Mouse (Mus musculus): ENCODE measurements around the gene P4hb. TPM values are rescaled to one million over a fixed set of nuclear protein-coding genes. Genes with fewer than 3 reads are reported as not detected.

The P4hb gene
- 100 to 1,000 TPM in 1 of 26 experiments, 10 to 100 TPM in 25; 12.4 to 109 (median 29.4) TPM for total RNA-seq (2018; cell fraction: chromatin; rRNA removed)
- 100 to 1,000 TPM; 202 to 385 (median 291) TPM for total RNA-seq (2018; cell fraction: cytosol; rRNA removed)
- 100 to 1,000 TPM in 25 of 26 experiments, 10 to 100 TPM in 1; 71.0 to 409 (median 244) TPM for total RNA-seq (2018; cell fraction: nucleus; rRNA removed)
- 294 to 442 TPM (median 388 TPM) in 3 replicates for polyA plus RNA-seq (2018)

DNA sequence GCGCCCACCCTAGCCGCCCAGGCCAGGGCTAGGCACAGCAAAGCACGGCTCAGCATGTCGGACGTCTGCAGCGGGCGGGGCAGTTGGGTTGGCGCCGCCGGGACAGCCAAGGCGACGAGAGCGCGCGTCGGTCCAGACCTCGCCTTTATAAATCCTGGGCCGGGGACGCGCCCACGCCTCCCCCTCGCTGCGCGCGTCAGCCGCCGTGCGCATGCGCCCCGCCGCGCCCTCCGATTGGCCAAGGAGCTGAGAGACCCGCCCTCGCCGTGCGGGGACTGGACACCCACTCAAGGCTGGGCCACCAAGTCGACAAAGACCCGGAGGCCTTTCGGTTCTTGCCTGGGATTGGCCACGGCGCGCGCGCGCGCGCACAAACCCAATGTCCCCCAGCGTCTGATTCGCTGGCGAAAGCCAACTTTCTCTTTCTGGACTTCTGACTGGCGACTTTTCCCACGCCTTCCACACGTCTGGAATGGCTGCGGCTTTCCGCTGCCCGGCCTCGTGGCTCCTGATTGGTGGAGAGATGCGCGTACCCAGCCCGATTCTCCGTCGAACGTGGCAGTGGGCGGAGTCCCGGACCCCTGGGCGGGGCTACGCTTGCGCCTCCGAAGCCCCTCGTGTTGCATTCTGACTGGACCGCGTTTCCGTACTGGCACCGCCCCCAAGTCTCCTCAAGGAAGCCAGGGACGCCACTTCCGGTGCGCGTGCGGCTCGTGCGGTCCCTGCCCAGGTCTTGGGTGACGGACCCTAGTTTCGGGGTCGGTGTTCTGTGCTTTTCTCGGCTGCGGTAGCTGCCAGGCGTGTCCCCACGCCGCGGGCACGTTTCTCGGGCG lies at the start of gene P4hb:
Gene P4hb, minus strand, starts transcription at position 502 of the 833 bp plus-strand sequence.
- Histone ChIP-seq H3K4me3 (ENCODE audit: inconsistent target) (peak within 1 kb of the TSS; percentile 85), H3K27ac (peak within 1 kb of the TSS; percentile 91), H3K36me3 (ENCODE audit: inconsistent target) (peaks cover 25% of the 10 kb centered on the region; the same call in 1 of the 2 replicates), H3K79me2 (ENCODE audit: inconsistent target) (peaks cover 65% of the 10 kb centered on the region)
- under 1% methylated on average over 94 of the region's 94 CpGs for WGBS (ENCODE audit: missing documents)

DNA sequence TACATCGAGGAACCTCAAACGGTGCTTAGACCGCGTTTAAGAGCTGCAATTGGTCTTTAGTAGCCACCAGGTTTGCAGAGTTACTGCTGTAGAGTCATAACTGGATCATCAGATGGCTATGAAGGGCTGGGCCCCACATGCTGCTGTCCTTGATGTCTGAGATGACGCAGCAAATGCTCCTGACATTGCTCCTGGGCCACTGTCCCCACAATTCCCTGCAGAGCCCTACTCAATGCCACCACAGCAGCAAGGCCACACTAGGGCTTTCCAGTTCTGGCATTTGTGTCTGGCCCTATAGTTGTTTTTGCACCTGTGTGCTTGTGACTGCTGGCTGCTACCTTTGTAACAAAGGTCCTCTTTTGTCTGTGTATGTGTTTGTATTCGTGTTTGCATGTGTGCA lies 49.8 kb upstream of the P4hb start:
- Histone ChIP-seq H3K36me3 (ENCODE audit: inconsistent target) (peaks cover 57% of the 10 kb centered on the region), H3K79me2 (ENCODE audit: inconsistent target) (peaks cover 67% of the 10 kb centered on the region), H3K4me3 (ENCODE audit: inconsistent target) (no peak overlapping the region), H3K27ac (no peak overlapping the region)
- WGBS (ENCODE audit: missing documents): 93% methylated on average over 6 of the region's 6 CpGs

DNA sequence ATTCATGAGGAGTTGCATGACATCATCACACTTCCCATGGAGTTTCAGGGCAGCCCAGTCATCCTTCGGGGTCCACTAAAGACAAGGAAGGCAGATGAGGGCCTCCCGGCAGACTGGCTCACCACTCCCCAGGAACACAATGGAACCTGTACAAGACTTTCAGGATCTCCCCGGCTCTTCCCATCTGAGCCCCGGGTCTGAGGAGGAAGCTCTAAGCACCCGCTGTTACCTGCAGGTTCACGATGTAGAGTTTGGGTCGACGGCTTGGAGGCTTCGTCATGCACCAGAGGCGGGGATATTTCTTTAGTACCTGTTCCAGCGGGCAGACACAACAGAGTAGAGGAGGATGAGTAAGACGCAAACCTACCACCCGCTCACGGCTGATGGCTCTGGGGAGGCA lies 47.1 kb upstream of the P4hb start:
- peaks cover 57% of the 10 kb centered on the region for H3K36me3 ChIP-seq (ENCODE audit: inconsistent target)
- 94% methylated on average over 14 of the region's 14 CpGs for WGBS (ENCODE audit: missing documents)
- no peak overlapping the region for H3K4me3 ChIP-seq (ENCODE audit: inconsistent target)
- peaks cover 65% of the 10 kb centered on the region for H3K79me2 ChIP-seq (ENCODE audit: inconsistent target)
- H3K27ac ChIP-seq: no peak overlapping the region

- peaks cover 60% of the 10 kb centered on the region for H3K36me3 ChIP-seq (ENCODE audit: inconsistent target)
- peaks cover 70% of the 10 kb centered on the region for H3K79me2 ChIP-seq (ENCODE audit: inconsistent target)
- peak overlapping the region; percentile 59 for H3K27ac ChIP-seq
- no peak overlapping the region for H3K4me3 ChIP-seq (ENCODE audit: inconsistent target)
- WGBS (ENCODE audit: missing documents): 97% methylated on average over 23 of the region's 25 CpGs
Observed at GRCm38 (mm10) chr11:120618619-120619535, 45.8 kb upstream of the P4hb start.

GRCm38 (mm10) chr11:120617519-120618112 lies 44.6 kb upstream of the P4hb start, which contains the start of gene Pcyt2:
Pcyt2 (minus strand) TSS chr11:120617936.
- H3K79me2 ChIP-seq (ENCODE audit: inconsistent target): peaks cover 64% of the 10 kb centered on the region
- peak within 1 kb of the TSS; percentile 84 for H3K27ac ChIP-seq
- WGBS (ENCODE audit: missing documents): under 1% methylated on average over 55 of the region's 56 CpGs
- peak within 1 kb of the TSS; percentile 94 for H3K4me3 ChIP-seq (ENCODE audit: inconsistent target)
- H3K36me3 ChIP-seq (ENCODE audit: inconsistent target): peaks cover 58% of the 10 kb centered on the region

GRCm38 (mm10) chr11:120616617-120617294 lies 43.7 kb upstream of the P4hb start:
- H3K36me3 ChIP-seq (ENCODE audit: inconsistent target): peaks cover 55% of the 10 kb centered on the region
- peak overlapping the region; percentile 94 for H3K4me3 ChIP-seq (ENCODE audit: inconsistent target)
- WGBS (ENCODE audit: missing documents): 49% methylated on average over 4 of the region's 4 CpGs
- H3K27ac ChIP-seq: peak overlapping the region; percentile 84
- H3K79me2 ChIP-seq (ENCODE audit: inconsistent target): peaks cover 55% of the 10 kb centered on the region

- 87% methylated on average over 11 of the region's 11 CpGs for WGBS (ENCODE audit: missing documents)
- Histone ChIP-seq H3K4me3 (ENCODE audit: inconsistent target) (peak overlapping the region; percentile 94; the same call in 1 of the 2 replicates), H3K27ac (no peak overlapping the region), H3K79me2 (ENCODE audit: inconsistent target) (peaks cover 46% of the 10 kb centered on the region), H3K36me3 (ENCODE audit: inconsistent target) (peaks cover 55% of the 10 kb centered on the region)
Observed at GRCm38 (mm10) chr11:120615606-120616203, 42.7 kb upstream of the P4hb start.

GRCm38 (mm10) chr11:120615167-120615566 lies 42.1 kb upstream of the P4hb start:
- WGBS (ENCODE audit: missing documents): 96% methylated on average over 6 of the region's 6 CpGs
- no peak overlapping the region for H3K4me3 ChIP-seq (ENCODE audit: inconsistent target)

GRCm38 (mm10) chr11:120613976-120614375 lies 40.9 kb upstream of the P4hb start:
- Histone ChIP-seq H3K27ac (no peak overlapping the region), H3K79me2 (ENCODE audit: inconsistent target) (peaks cover 43% of the 10 kb centered on the region), H3K36me3 (ENCODE audit: inconsistent target) (peaks cover 49% of the 10 kb centered on the region; the same call in 1 of the 2 replicates), H3K4me3 (ENCODE audit: inconsistent target) (no peak overlapping the region)
- 82% methylated on average over 8 of the region's 8 CpGs for WGBS (ENCODE audit: missing documents)

More at GRCm38 (mm10) chr11:120615167-120615566, 42.1 kb upstream of the P4hb start:
- H3K27ac ChIP-seq: no peak overlapping the region
- H3K36me3 ChIP-seq (ENCODE audit: inconsistent target): peaks cover 55% of the 10 kb centered on the region
- peaks cover 43% of the 10 kb centered on the region for H3K79me2 ChIP-seq (ENCODE audit: inconsistent target)

- H3K36me3 ChIP-seq (ENCODE audit: inconsistent target): peaks cover 45% of the 10 kb centered on the region; the same call in 1 of the 2 replicates
- H3K27ac ChIP-seq: no peak overlapping the region
- H3K79me2 ChIP-seq (ENCODE audit: inconsistent target): peaks cover 43% of the 10 kb centered on the region
- WGBS (ENCODE audit: missing documents): 98% methylated on average over 9 of the region's 10 CpGs
- no peak overlapping the region for H3K4me3 ChIP-seq (ENCODE audit: inconsistent target)
Observed at GRCm38 (mm10) chr11:120613481-120613972, 40.5 kb upstream of the P4hb start.

GRCm38 (mm10) chr11:120612763-120613162 lies 39.7 kb upstream of the P4hb start:
- H3K79me2 ChIP-seq (ENCODE audit: inconsistent target): peaks cover 43% of the 10 kb centered on the region
- WGBS (ENCODE audit: missing documents): 64% methylated on average over 6 of the region's 6 CpGs
- H3K36me3 ChIP-seq (ENCODE audit: inconsistent target): peaks cover 40% of the 10 kb centered on the region; the same call in 1 of the 2 replicates
- H3K4me3 ChIP-seq (ENCODE audit: inconsistent target): no peak overlapping the region
- no peak overlapping the region for H3K27ac ChIP-seq

DNA sequence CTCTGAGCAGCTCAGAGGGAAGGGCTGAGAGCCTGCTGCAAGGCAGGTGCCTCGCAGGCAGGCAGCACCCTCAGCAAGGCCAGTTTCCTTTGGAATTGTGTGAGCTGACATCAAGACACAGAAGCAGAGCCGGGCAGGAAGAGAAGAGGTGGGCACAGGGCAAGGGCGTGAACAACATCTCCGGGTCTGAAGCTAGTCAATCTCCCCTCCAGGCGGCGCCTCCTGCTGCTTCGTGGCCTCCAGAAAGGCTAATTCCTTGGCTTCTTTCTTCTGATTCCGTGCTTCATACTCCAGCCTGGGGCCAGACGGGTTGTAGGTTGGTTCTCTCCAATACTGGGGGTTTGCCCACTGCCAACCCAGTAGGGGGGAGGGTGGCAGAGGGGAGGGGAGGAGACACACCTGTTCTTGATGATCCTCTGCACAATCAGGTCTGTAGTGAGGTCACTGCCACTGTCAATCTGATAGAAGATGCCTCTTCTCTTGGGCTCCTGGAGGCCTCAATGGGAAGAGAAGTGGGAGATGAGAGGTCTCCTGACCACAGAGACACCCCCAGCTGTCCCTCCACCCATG lies 37.5 kb upstream of the P4hb start:
- no peak overlapping the region for H3K27ac ChIP-seq
- WGBS (ENCODE audit: missing documents): 91% methylated on average over 7 of the region's 9 CpGs
- H3K36me3 ChIP-seq (ENCODE audit: inconsistent target): peaks cover 40% of the 10 kb centered on the region; the same call in 1 of the 2 replicates
- no peak overlapping the region for H3K4me3 ChIP-seq (ENCODE audit: inconsistent target)
- peaks cover 23% of the 10 kb centered on the region for H3K79me2 ChIP-seq (ENCODE audit: inconsistent target)

Measured in macrophage (primary cell).